Mouse (Mus musculus) 416B (cell line): Measurements from ENCODE around the gene Litaf.
"Not testable (repeated sequence)": the region's sequence is repeated elsewhere in the genome, so short reads cannot be mapped to it uniquely, and the experiment has no call there.

ENCODE experiments used
- DNase-seq: peaks from one replicate; pipeline ENCODE4 v3.0.0; 2011; ENCODE audit warnings: low read depth

Gene Litaf

GRCm38 (mm10) chr16:11021403-11022112 lies 44.4 kb downstream of the Litaf start:
- peak; percentile 55 for DNase-seq

- DNase-seq, result no peak
Measured at GRCm38 (mm10) chr16:11017807-11018595, 48.0 kb downstream of the Litaf start.

GRCm38 (mm10) chr16:11016353-11016752 lies 49.6 kb downstream of the Litaf start:
- DNase-seq, result no peak

GRCm38 (mm10) chr16:11014407-11014806 lies 51.5 kb downstream of the Litaf start:
- peak; percentile 42 for DNase-seq

- not testable (repeated sequence) for DNase-seq
Measured at GRCm38 (mm10) chr16:11013464-11014147, 52.4 kb downstream of the Litaf start.

GRCm38 (mm10) chr16:11012571-11013463 lies 53.1 kb downstream of the Litaf start:
- peak; percentile 73 for DNase-seq

- DNase-seq, result no peak
Measured at GRCm38 (mm10) chr16:11011939-11012338, 54.0 kb downstream of the Litaf start.

- DNase-seq, result no peak
Measured at GRCm38 (mm10) chr16:11011206-11011605, 54.8 kb downstream of the Litaf start.

- DNase-seq, result no peak
Measured at GRCm38 (mm10) chr16:11010270-11010669, 55.7 kb downstream of the Litaf start.

GRCm38 (mm10) chr16:11008162-11008991 lies 57.6 kb downstream of the Litaf start:
- DNase-seq, result no peak

GRCm38 (mm10) chr16:11006100-11006499 lies 59.9 kb downstream of the Litaf start:
- DNase-seq, result peak; percentile 89

- DNase-seq, result peak; percentile 89
Measured at GRCm38 (mm10) chr16:11001703-11002659, 64.0 kb downstream of the Litaf start.

GRCm38 (mm10) chr16:10999809-11000208 lies 66.1 kb downstream of the Litaf start:
- peak; percentile 81 for DNase-seq

- DNase-seq, result no peak
Measured at GRCm38 (mm10) chr16:10998224-10998623, 67.7 kb downstream of the Litaf start.

- peak; percentile 49 for DNase-seq
Measured at GRCm38 (mm10) chr16:10996576-10996975, 69.4 kb downstream of the Litaf start.

GRCm38 (mm10) chr16:10993032-10993744 lies 72.8 kb downstream of the Litaf start:
- peak; percentile 96 for DNase-seq

- DNase-seq, result peak; percentile 87
Measured at GRCm38 (mm10) chr16:10992090-10993031, 73.6 kb downstream of the Litaf start.

- no peak for DNase-seq
Measured at GRCm38 (mm10) chr16:10991737-10992089, 74.2 kb downstream of the Litaf start.
